In the genomic region with DNA sequence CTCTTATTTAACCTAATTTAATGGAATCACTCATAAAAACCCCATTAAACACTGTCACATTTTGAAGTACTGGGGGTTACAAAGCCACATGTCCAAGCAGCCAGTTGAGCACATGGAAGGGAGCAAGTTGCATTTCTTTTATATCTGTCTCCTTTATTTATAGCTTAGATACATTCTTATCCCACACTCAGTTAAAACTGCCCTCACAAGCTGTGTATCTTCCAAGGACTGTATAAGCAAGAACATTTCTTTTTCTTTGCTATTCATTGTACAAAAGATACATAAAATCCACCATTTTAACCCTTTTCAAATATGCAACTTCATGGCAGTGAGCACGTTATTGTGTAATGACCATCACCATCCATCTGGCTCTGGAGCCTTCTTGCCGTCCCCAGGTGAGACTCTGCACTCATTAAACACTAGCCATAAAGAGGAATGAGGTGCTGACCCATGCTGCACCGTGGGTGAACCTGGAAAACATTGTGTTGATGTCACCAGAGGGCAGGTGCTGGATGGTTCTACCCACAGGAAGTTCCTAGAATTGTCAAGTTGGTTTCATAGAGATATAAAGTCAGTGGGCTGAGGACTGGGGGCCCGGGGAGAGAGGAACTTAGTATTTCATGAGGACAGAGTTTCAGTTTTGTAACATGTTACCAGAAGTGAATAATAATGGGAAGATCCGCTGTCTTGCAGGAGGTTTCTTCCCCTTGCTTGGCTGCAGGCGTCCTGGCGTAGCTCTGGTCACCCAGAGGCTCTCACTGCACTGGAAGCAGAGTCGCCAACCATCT, we compare ENCODE assay signal across 21 mouse cellular contexts. TPM values are rescaled to one million over a fixed set of nuclear protein-coding genes. Genes with fewer than 3 reads are reported as not detected.
A peak's percentile ranks its signal among the peaks of the same experiment; 100 is the strongest.
DNase-seq lines count a peak whose midpoint lies in the region; TF ChIP-seq lines count a peak whose summit lies in the region.
"Had no signal": no experiment of that assay in that cellular context is flagged by ENCODE, and none has a peak within 500 bp of the region (broad histone marks: within the 10 kb centered on the region; RNA-seq: fewer than 3 reads in every experiment).

No protein-coding gene starts in this region.

- H3K79me2 ChIP-seq in CH12.LX (replicated peaks; ENCODE audit: control insufficient read depth, extremely low read depth, insufficient read depth, poor library complexity, severe bottlenecking): no peaks in the 10 kb centered on the region

- H3K9ac ChIP-seq in CH12.LX (ENCODE audit: insufficient read depth, low read depth): no peak overlapping the region
- H3K9ac ChIP-seq: hindbrain, embryonic 15.5 days; kidney, embryonic 15.5 days; midbrain, embryonic 12.5 days had no signal

- intact Hi-C loops in left cerebral cortex, adult 2 months (cut with DNase I): loop anchor here (2.0 to 5.0 kb wide), 2 partner anchors 34 to 40 kb away; a partner anchor contains a TSS
- intact Hi-C loops in left cerebral cortex, postnatal 36 days (cut with DNase I): no loop called here

- peak overlapping the region; percentile 84 for H3K27ac ChIP-seq in left cerebral cortex, adult 2 months
- no peak overlapping the region for H3K27ac ChIP-seq in CH12.LX (ENCODE audit: insufficient read depth, low read depth)
- H3K27ac ChIP-seq: forebrain, embryonic 10.5 days; hindbrain, embryonic 15.5 days; kidney, embryonic 15.5 days; midbrain, embryonic 12.5 days had no signal

- DNase-seq in left cerebral cortex, adult 2 months (ENCODE audit: extremely low spot score in 1 of 2, low spot score in 2 of 2): no peak
- DNase-seq in left cerebral cortex, postnatal 36 days (ENCODE audit: low spot score in 2 of 2): no peak
- DNase-seq in CH12.LX (ENCODE audit: extremely low read depth): no peak
- peak; percentile 39 for DNase-seq in brain, adult 2 months (ENCODE audit: low read depth, low spot score)
- DNase-seq in cerebellum, postnatal 4 days (ENCODE audit: low spot score in 2 of 2): no peak
- DNase-seq in cerebellum, postnatal 25 days: no peak
- no peak for DNase-seq in gastrocnemius, adult 18-20 months (ENCODE audit: low spot score)
- DNase-seq: cerebellum, adult 18-20 months; cerebellum, postnatal 14 days; gastrocnemius, postnatal 36 days; kidney, postnatal 4 days; lung, adult 2 months; lung, postnatal 4 days; thymus, postnatal 25 days had no signal

- no peak for TF ChIP-seq RAD21 in CH12.LX (IDR thresholded peaks at IDR 0.05; ENCODE audit: low read depth, low read length)

- H3K4me2 ChIP-seq in CH12.LX (ENCODE audit: insufficient read depth, low read depth, poor library complexity, severe bottlenecking): peak overlapping the region; percentile 24; the same call in 1 of the 2 replicates
- H3K4me2 ChIP-seq: heart, embryonic 11.5 days; hindbrain, embryonic 15.5 days; kidney, embryonic 15.5 days; liver, embryonic 11.5 days; midbrain, embryonic 12.5 days had no signal

- TF ChIP-seq POLR2A in CH12.LX (IDR thresholded peaks at IDR 0.05; ENCODE audit: low read depth, low read length): no peak

- H3K4me1 ChIP-seq in CH12.LX (ENCODE audit: control insufficient read depth in 1 of 2, insufficient read depth in 2 of 2): peaks cover 7 to 37% of the 10 kb centered on the region in 2 experiments
- H3K4me1 ChIP-seq in megakaryocyte, embryonic 14.5 days: peaks cover 29% of the 10 kb centered on the region
- H3K4me1 ChIP-seq: hindbrain, embryonic 15.5 days had no signal

- dilution Hi-C loops in CH12.LX (cut with MboI; ENCODE audit: extremely low pct_ligation_motif_present, extremely low pct_unique_long_range_greater_than_20kb, low sequenced_read_pairs): no loop called here

- no peaks in the 10 kb centered on the region for H3K36me3 ChIP-seq in CH12.LX (replicated peaks in 1 of 2; ENCODE audit: control insufficient read depth in 1 of 2, insufficient read depth in 1 of 2, low read length in 1 of 2)
- no peaks in the 10 kb centered on the region for H3K36me3 ChIP-seq in megakaryocyte, embryonic 14.5 days (replicated peaks; ENCODE audit: low read length)
- H3K36me3 ChIP-seq: forebrain, embryonic 10.5 days; hindbrain, embryonic 15.5 days; kidney, embryonic 15.5 days; midbrain, embryonic 12.5 days had no signal

- no peak overlapping the region for H3K4me3 ChIP-seq in left cerebral cortex, adult 2 months
- no peak overlapping the region for H3K4me3 ChIP-seq in CH12.LX (replicated peaks in 1 of 3; ENCODE audit: low read depth in 2 of 3, low read length in 2 of 3, poor library complexity in 1 of 3)
- H3K4me3 ChIP-seq in megakaryocyte, embryonic 14.5 days (replicated peaks): peak overlapping the region; percentile 51
- H3K4me3 ChIP-seq: forebrain, embryonic 10.5 days; hindbrain, embryonic 15.5 days; kidney, embryonic 15.5 days; midbrain, embryonic 12.5 days had no signal

- TF ChIP-seq EP300 in CH12.LX (IDR thresholded peaks at IDR 0.05; ENCODE audit: low read length): no peak

- in situ Hi-C loops in CH12.LX (cut with MboI; ENCODE audit: low pct_ligation_motif_present, low pct_unique_long_range_greater_than_20kb, low sequenced_read_pairs): no loop called here

- TF ChIP-seq CTCF in left cerebral cortex, adult 2 months (IDR thresholded peaks at IDR 0.05): no peak
- TF ChIP-seq CTCF in CH12.LX (conservative IDR thresholded peaks at IDR 0.05 in 1 of 2, IDR thresholded peaks at IDR 0.05 in 1 of 2; ENCODE audit: low read depth in 2 of 2, low read length in 2 of 2): no peak

- H3K9me3 ChIP-seq in CH12.LX (replicated peaks; ENCODE audit: low read length): no peaks in the 10 kb centered on the region
- no peaks in the 10 kb centered on the region for H3K9me3 ChIP-seq in megakaryocyte, embryonic 14.5 days
- H3K9me3 ChIP-seq: forebrain, embryonic 10.5 days; hindbrain, embryonic 15.5 days; kidney, embryonic 15.5 days; midbrain, embryonic 12.5 days had no signal

- H3K27me3 ChIP-seq in CH12.LX (replicated peaks): no peaks in the 10 kb centered on the region
- H3K27me3 ChIP-seq in megakaryocyte, embryonic 14.5 days (replicated peaks): peaks cover 8% of the 10 kb centered on the region
- H3K27me3 ChIP-seq: hindbrain, embryonic 15.5 days; midbrain, embryonic 12.5 days had no signal

TF ChIP-seq in CH12.LX, 34 proteins besides CTCF, POLR2A, EP300 and RAD21:
- TF ChIP-seq ZNF384 (IDR thresholded peaks at IDR 0.05; ENCODE audit: low read depth, low read length) (no peak), ETS1 (conservative IDR thresholded peaks at IDR 0.05; ENCODE audit: low read depth, low read length) (no peak), CHD2 (IDR thresholded peaks at IDR 0.05; ENCODE audit: low read length) (no peak), MAZ (IDR thresholded peaks at IDR 0.05; ENCODE audit: low read depth, low read length) (no peak), MXI1 (IDR thresholded peaks at IDR 0.05; ENCODE audit: low read depth, low read length) (no peak), ZMIZ1 (IDR thresholded peaks at IDR 0.05; ENCODE audit: low read depth, low read length) (no peak), HCFC1 (IDR thresholded peaks at IDR 0.05; ENCODE audit: low read depth, low read length) (no peak), POLR2AphosphoS2 (IDR thresholded peaks at IDR 0.05; ENCODE audit: low read depth, low read length) (no peak), USF2 (conservative IDR thresholded peaks at IDR 0.05; ENCODE audit: low read depth, low read length) (no peak), BHLHE40 (IDR thresholded peaks at IDR 0.05; ENCODE audit: low read depth, low read length) (no peak), TCF12 (IDR thresholded peaks at IDR 0.05; ENCODE audit: low read depth, low read length) (no peak), JUND (conservative IDR thresholded peaks at IDR 0.05; ENCODE audit: low read depth, low read length) (no peak), GABPA (IDR thresholded peaks at IDR 0.05; ENCODE audit: insufficient replicate concordance, low read depth, low read length) (no peak), SMC3 (IDR thresholded peaks at IDR 0.05; ENCODE audit: low read depth, low read length) (no peak), E2F4 (IDR thresholded peaks at IDR 0.05; ENCODE audit: insufficient replicate concordance, low read depth, low read length) (no peak), CHD1 (IDR thresholded peaks at IDR 0.05; ENCODE audit: low read depth, low read length) (no peak)

RNA-seq across cellular contexts. Expression of a gene that starts 39.6 kb away (rescaled TPM):
- total RNA-seq in left cerebral cortex, adult 2 months (2021): 10 to 100 TPM in 1 of 2 experiments, 1 to 10 TPM in 1; 8.1 to 10.3 TPM
- total RNA-seq in left cerebral cortex, postnatal 36 days (2021): 1 to 10 TPM; 6.6 to 8.7 TPM
- total RNA-seq in CH12.LX (2012; rRNA removed): not detected in 2 replicates
- total RNA-seq in CH12.LX (2014; rRNA removed): not detected in 2 replicates
- polyA plus RNA-seq in CH12.LX (2012; ENCODE audit: insufficient read length, low read depth): not detected in 2 replicates
- 0.79 and 4.3 TPM in 2 replicates for polyA plus RNA-seq in megakaryocyte, embryonic 14.5 days (2012; ENCODE audit: insufficient read depth, low replicate concordance)
- 1 to 10 TPM; 3.5 to 4.7 TPM for total RNA-seq in gastrocnemius, adult 18-20 months (2021)

Comparison
In these comparisons a context has a peak if more than half of its experiments do, and no peak if none do; other contexts are left out.
1. RNA of a gene that starts 39.6 kb away (total RNA-seq): 8.1 to 10.3 TPM in left cerebral cortex, adult 2 months, 6.6 to 8.7 TPM in left cerebral cortex, postnatal 36 days and 3.5 to 4.7 TPM in gastrocnemius, adult 18-20 months; not detected in CH12.LX; every median in the first group is over 4 times any median in the second.